Mouse (Mus musculus) intestine, embryonic 15.5 days (tissue): ENCODE measurements around the gene Naaladl1. TPM values are rescaled to one million over a fixed set of nuclear protein-coding genes. Genes with fewer than 3 reads are reported as not detected.
A peak's percentile ranks its signal among the peaks of the same experiment; 100 is the strongest.
"Not testable (repeated sequence)": the region's sequence is repeated elsewhere in the genome, so short reads cannot be mapped to it uniquely, and the experiment has no call there.

Experiments
- ATAC-seq: fragments of 200-750 bp; cut with Nextera tagmentation; 2 replicates; pipeline ENCODE4 v1.8.0; 2017; ENCODE audit warnings: moderate TSS enrichment, moderate library complexity
- H3K27ac ChIP-seq: fragments of 300-500 bp; sonication (generic); 2 replicates; pipeline ENCODE4 v1.5.1; 2015; ENCODE audit warnings: mild to moderate bottlenecking, inconsistent platforms
- H3K27me3 ChIP-seq: fragments of 300-500 bp; sonication (generic); replicated peaks from 2 replicates; pipeline ENCODE4 v1.6.1; 2015; ENCODE audit warnings: inconsistent platforms
- H3K36me3 ChIP-seq: fragments of 300-500 bp; sonication (generic); 2 replicates; pipeline ENCODE4 v1.6.1; 2015; ENCODE audit warnings: inconsistent platforms
- H3K4me1 ChIP-seq: fragments of 300-500 bp; sonication (generic); replicated peaks from 2 replicates; pipeline ENCODE4 v1.6.1; 2015; ENCODE audit warnings: inconsistent platforms
- H3K4me2 ChIP-seq: fragments of 300-500 bp; sonication (generic); replicated peaks from 2 replicates; pipeline ENCODE4 v1.6.1; 2015; ENCODE audit warnings: mild to moderate bottlenecking, inconsistent platforms
- H3K4me3 ChIP-seq: fragments of 300-500 bp; sonication (generic); replicated peaks from 2 replicates; pipeline ENCODE4 v1.5.1; 2015; ENCODE audit warnings: inconsistent platforms
- H3K9ac ChIP-seq: fragments of 300-500 bp; sonication (generic); 2 replicates; pipeline ENCODE4 v1.6.1; 2015; ENCODE audit warnings: inconsistent platforms
- H3K9me3 ChIP-seq: fragments of 300-500 bp; sonication (generic); 2 replicates; pipeline ENCODE4 v1.6.1; 2016; ENCODE audit warnings: inconsistent platforms
- WGBS: fragments of 180-500 bp; shearing (Covaris S2); methylation state at CpG from one replicate; pipeline ENCODE4 v1.1.7; 2015; 5-methylcytosine and 5-hydroxymethylcytosine counted together
- polyA plus RNA-seq: library from polyadenylated mRNA; unstranded; fragments of >200 nt; fragmentation: Nextera tagmentation; extraction: Ambion mirVana; gene quantifications from 2 replicates; pipeline ENCODE4 v1.2.1, GENCODE M21; 2015

Gene Naaladl1
- polyA plus RNA-seq, 1 experiment from 2014 or later: 28.9 TPM

DNA sequence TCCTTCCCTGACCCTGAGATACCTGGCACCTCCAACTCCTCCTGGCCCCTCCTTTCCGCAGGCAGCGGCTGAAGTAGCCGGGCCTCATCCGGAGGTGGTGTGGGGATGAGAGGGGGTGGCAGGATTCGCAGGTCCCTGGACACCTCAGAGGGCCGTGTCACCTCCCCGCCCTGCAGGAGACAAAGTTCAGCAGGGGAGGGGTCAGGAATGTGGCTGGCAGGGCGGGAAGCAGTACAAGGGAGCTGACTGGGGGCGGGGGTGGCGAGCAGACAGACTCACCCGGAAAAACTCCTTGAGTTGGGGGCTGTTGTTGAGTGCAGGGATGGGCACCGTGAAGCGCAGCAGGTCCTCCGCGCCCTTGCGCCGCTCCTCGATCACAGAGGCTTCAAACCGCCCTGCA is 16.2 kb downstream of the Naaladl1 start:
- H3K4me2 ChIP-seq: peak overlapping the region; percentile 49
- H3K4me1 ChIP-seq: peaks cover 32% of the 10 kb centered on the region
- H3K9me3 ChIP-seq: no peaks in the 10 kb centered on the region
- peak overlapping the region; percentile 41 for H3K27ac ChIP-seq
- peak overlapping the region; percentile 30; the same call in 1 of the 2 replicates for H3K9ac ChIP-seq
- 29% methylated on average over 19 of the region's 19 CpGs for WGBS
- peak overlapping the region; percentile 10; the same call in 1 of the 2 replicates for H3K4me3 ChIP-seq
- 0 out of 2 replicates have a peak, but pooled peaks cover 3% of the 10 kb centered on the region for H3K36me3 ChIP-seq
- peak; percentile 26 for ATAC-seq
- no peaks in the 10 kb centered on the region for H3K27me3 ChIP-seq

DNA sequence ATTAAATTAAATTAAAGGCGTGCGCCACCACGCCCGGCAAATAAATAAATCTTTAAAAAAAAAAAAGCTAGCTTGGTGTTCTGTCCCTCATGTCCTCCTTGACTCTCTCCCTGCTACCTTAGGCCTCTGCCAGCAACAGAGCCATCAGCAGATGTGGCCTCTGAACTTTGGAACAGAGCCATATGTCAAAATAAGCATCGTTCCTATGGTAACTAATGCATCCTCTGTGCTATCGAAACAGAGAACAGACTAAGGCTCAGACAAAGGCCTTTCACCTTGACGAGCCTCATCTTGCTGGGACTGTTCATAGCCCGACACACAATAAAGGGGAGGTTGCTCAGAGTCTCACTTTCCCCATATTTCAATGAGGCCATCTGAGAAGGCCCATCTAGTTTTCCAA is 17.7 kb downstream of the Naaladl1 start:
- Histone ChIP-seq H3K36me3 (0 out of 2 replicates have a peak, but pooled peaks cover 3% of the 10 kb centered on the region), H3K9ac (no peak overlapping the region), H3K4me2 (no peak overlapping the region), H3K27ac (no peak overlapping the region), H3K9me3 (no peaks in the 10 kb centered on the region), H3K4me1 (peaks cover 22% of the 10 kb centered on the region), H3K27me3 (no peaks in the 10 kb centered on the region), H3K4me3 (no peak overlapping the region)
- ATAC-seq: no peak
- 59% methylated on average over 8 of the region's 8 CpGs for WGBS

DNA sequence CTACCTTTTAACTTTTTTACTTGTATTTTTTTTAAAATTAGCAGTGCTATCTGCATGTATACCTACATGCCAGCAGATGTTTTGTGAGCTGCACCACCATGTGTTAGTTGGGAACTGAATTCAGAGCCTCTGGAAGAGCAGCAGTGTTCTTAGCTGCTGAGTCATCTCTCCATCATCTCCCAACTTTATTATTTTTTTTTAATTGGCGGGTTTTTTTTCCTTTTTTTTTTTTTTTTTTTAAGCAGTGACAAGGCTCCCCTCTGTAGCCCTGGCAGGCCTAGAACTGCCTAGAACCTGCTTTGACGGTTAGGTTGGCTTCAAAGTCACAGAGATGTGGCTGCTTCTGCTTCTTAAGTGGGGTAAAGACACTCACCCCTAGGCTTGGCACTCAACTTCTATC is 19.3 kb downstream of the Naaladl1 start:
- no peak for ATAC-seq
- H3K4me1 ChIP-seq: peaks cover 18% of the 10 kb centered on the region

DNA sequence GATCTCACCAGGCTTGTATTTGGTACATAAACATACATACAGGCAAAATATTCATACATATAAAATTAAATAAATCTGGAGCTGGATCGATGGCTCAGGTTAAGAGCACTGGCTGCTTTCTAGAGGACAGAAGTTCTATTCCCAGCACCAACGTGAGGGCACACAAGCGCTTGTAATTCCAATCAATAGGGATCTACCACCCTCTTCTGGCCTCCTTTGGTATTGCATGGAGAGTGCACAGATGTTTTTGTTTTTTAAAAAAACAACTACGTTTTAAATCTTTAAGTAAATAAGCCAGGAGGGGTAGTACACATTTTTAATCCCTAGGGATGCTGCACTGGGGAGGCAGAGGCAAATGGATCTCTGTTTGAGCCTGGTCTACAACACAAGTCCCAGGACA is 20.7 kb downstream of the Naaladl1 start:
- Histone ChIP-seq H3K36me3 (no peaks in the 10 kb centered on the region), H3K9me3 (no peaks in the 10 kb centered on the region), H3K4me2 (no peak overlapping the region), H3K27ac (no peak overlapping the region), H3K4me3 (no peak overlapping the region), H3K27me3 (no peaks in the 10 kb centered on the region), H3K4me1 (peaks cover 10% of the 10 kb centered on the region; the same call in 1 of the 2 replicates), H3K9ac (no peak overlapping the region)
- ATAC-seq: no peak
- WGBS: 30% methylated on average over 4 of the region's 4 CpGs

More for the DNA sequence above, 19.3 kb downstream of the Naaladl1 start:
- Histone ChIP-seq H3K4me2 (no peak overlapping the region), H3K9ac (no peak overlapping the region), H3K36me3 (0 out of 2 replicates have a peak, but pooled peaks cover 3% of the 10 kb centered on the region), H3K4me3 (no peak overlapping the region), H3K27ac (no peak overlapping the region), H3K9me3 (no peaks in the 10 kb centered on the region), H3K27me3 (no peaks in the 10 kb centered on the region)
- WGBS: 73% methylated on average over 2 of the region's 2 CpGs

DNA sequence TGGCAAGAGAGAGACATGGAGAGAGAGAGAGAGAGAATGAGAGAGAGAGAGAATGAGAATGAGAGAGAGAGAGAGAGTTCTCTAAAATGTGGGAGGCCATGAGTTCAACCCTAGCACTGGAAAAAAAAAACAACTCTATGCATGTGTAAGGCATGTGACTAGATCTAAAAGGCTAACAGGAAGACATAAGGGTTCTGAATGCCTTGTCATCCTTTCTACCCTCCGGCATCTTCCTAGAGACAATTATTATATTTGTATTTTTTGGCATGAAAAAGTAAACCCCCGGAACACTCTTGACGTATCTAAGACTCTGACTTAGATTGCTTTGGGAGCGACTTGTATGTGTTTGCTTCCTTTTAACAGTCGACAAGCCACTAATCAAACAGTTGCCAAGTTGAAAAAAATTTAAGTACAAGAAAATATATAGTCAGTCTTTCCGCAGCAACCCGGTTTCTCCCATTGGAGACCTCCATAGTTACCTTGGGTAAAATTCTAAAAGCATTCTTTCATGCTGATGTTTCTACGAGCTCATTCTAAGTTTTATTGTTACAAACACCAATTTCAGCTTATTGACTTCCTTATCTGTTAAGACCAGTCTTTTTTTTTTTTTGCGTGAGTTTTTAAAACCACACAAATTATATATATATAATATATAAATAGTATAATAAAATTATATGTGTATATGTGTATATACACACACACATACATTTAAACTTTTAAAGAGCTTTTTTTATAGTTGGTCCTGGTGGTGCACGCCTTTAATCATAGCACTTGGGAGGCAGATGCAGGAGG is 21.4 kb downstream of the Naaladl1 start:
- H3K9ac ChIP-seq: 0 out of 2 replicates have a peak overlapping the region, but pooled peaks have one; percentile 68
- 65% methylated on average over 10 of the region's 10 CpGs for WGBS
- ATAC-seq: no peak
- peaks cover 4% of the 10 kb centered on the region; the same call in 1 of the 2 replicates for H3K4me1 ChIP-seq
- H3K27me3 ChIP-seq: no peaks in the 10 kb centered on the region
- peak overlapping the region; percentile 93; the same call in 1 of the 2 replicates for H3K27ac ChIP-seq
- H3K4me2 ChIP-seq: peak overlapping the region; percentile 72
- no peaks in the 10 kb centered on the region for H3K36me3 ChIP-seq
- H3K4me3 ChIP-seq: peak overlapping the region; percentile 53
- H3K9me3 ChIP-seq: no peaks in the 10 kb centered on the region

DNA sequence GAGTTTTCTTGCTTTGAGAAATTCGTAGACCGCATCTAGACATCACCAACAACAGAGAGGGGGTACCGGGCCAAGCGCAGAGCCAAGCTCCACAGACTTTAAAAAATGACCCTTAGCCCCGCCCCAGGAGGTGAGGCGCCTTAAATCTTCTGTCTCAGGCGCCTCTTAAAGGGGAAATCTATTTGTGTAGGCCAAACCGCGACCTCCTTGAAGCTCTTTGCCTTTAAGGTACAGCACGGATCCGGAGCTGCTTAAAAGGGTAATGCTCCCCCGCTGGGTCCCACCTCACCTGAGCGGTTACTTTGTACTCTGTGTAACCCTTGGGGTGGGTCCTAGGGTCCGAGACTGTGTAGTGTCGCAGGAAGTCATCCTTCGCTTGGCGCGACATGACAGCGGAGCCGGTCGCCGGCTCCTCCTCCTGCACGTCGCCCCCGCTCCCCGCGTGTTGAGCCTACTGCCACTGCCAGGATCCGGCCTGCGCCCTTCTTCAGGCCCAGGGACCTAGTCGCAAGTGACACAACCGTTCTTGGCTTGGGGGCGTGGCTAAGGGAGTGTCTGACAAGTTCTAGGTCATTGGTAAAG is 22.3 kb downstream of the Naaladl1 start, which contains the start of gene Snx15:
Snx15 (minus strand) TSS at position 545 of the 582 bp plus-strand sequence.
- WGBS: under 1% methylated on average over 32 of the region's 32 CpGs
- no peaks in the 10 kb centered on the region for H3K27me3 ChIP-seq
- peak within 1 kb of the TSS; percentile 72 for H3K4me2 ChIP-seq
- no peaks in the 10 kb centered on the region for H3K36me3 ChIP-seq
- H3K27ac ChIP-seq: peak within 1 kb of the TSS; percentile 93
- peak within 1 kb of the TSS; percentile 53 for H3K4me3 ChIP-seq
- ATAC-seq: peak; percentile 96
- H3K9me3 ChIP-seq: no peaks in the 10 kb centered on the region
- H3K9ac ChIP-seq: peak within 1 kb of the TSS; percentile 68
- H3K4me1 ChIP-seq: 0 out of 2 replicates have a peak, but pooled peaks cover 4% of the 10 kb centered on the region

DNA sequence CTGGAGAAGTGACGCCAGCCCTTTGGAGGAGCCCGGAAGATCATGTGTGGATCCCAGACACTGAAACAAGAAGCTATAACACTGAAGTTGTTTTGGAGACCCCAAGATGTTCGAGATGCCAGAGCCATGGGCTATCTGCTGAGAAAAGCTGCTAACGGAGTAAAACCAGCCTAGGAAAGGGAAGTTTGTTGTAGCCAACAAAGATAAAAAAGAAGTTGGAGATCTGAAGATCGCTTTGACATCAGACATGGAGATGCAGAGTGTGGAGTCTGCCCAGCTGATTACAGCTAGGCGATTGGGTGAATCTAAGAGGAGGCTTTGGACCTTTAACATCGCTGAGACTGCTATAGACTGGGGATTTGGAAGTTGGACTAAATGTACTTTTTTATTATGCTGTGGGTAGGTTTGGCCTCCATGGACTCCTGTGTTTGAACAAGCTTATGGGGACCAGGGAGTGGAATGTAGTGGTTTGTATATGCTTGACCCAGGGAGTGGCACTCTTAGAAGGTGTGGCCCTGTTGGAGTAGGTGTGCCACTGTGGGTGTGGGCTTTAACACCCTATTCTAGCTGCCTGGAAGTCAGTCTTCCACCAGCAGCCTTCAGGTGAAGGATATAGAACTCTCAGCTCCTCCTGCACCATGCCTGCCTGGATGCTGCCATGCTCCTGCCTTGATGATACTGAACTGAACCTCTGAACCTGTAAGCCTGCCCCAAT is 25.0 kb downstream of the Naaladl1 start:
- not testable (repeated sequence) for H3K4me1 ChIP-seq, H3K36me3 ChIP-seq, H3K27ac ChIP-seq, H3K4me2 ChIP-seq, H3K27me3 ChIP-seq, H3K4me3 ChIP-seq, H3K9ac ChIP-seq, ATAC-seq, H3K9me3 ChIP-seq
- WGBS: 74% methylated on average over 7 of the region's 7 CpGs

DNA sequence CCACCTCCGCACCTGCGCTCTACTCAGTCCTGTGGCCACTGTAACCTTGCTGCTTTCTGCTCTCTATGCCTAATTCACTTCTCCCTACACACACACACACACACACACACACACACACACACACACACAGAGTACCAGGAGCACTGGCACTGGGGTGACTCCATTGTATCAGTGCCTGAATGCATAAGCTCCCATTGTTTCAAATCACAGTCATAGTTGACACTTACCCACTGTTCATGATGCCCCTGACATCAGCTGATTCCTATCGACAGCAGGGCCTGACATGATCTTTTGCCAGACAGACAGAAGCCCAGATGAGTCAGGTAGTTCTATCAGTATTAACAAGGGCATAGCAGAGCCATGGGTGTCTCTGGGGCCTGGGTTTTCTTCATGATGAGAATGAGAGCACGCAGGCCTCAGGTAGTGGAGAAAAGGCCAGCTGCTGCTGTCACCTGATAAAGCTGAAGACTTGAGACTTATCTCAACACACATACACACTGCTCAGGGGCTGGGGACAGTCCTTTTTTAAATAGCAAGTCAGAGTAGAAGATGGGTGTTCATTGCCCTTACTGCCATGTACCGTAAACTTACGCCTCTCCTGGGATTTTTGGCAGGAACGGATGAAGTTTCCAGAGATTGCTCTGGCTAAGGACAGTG is 26.7 kb downstream of the Naaladl1 start:
- no peak overlapping the region for H3K4me3 ChIP-seq
- H3K4me1 ChIP-seq: no peaks in the 10 kb centered on the region
- no peak overlapping the region for H3K27ac ChIP-seq
- no peaks in the 10 kb centered on the region for H3K27me3 ChIP-seq
- no peaks in the 10 kb centered on the region for H3K9me3 ChIP-seq
- no peak for ATAC-seq
- H3K9ac ChIP-seq: no peak overlapping the region
- 86% methylated on average over 7 of the region's 7 CpGs for WGBS
- no peaks in the 10 kb centered on the region for H3K36me3 ChIP-seq
- H3K4me2 ChIP-seq: no peak overlapping the region

DNA sequence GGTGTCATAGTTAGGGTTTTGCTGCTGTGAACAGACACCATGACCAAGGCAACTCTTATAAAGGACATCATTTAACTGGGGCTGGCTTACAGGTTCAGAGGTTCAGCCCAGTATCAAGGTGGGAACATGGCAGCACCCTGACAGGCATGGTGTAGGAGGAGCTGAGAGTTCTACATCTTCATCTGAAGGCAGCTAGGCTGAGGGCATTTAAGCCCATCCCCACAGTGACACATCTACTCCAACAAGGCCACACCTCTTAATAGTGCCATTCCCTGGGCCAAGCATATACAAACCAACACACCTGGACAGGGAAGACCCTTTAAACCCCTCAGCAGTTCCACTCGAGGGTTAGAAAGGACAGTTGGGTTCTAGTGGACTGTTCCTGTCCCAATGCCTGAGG is 27.6 kb downstream of the Naaladl1 start:
- H3K4me3 ChIP-seq: not testable (repeated sequence)
- WGBS: 50% methylated on average over 1 of the region's 1 CpGs

DNA sequence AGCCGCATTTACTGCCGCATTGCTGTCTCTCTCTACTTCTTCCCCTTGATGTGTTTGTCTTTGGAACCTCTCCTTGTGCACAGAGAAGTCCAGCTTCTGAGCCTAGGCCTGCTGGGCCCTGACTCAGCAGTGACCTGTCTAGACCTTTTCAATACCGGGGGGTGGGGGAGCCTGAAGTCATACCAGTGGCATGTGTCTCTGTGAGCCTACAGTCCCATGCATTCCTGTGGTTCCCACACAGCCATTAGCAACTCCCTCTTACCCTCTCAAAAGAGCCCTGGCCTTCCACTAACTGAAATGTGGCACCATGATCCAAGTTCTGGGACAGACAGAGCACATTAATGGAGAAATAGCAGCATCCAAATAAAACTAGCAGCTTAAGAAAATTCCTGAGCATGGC is 30.8 kb downstream of the Naaladl1 start:
- no peak overlapping the region for H3K27ac ChIP-seq
- WGBS: 87% methylated on average over 3 of the region's 3 CpGs
- no peak overlapping the region for H3K4me3 ChIP-seq
- H3K9ac ChIP-seq: no peak overlapping the region
- H3K4me2 ChIP-seq: no peak overlapping the region
- no peaks in the 10 kb centered on the region for H3K27me3 ChIP-seq
- no peak for ATAC-seq
- no peaks in the 10 kb centered on the region for H3K36me3 ChIP-seq
- H3K4me1 ChIP-seq: peaks cover 6% of the 10 kb centered on the region; the same call in 1 of the 2 replicates
- H3K9me3 ChIP-seq: no peaks in the 10 kb centered on the region

More for the DNA sequence above, 27.6 kb downstream of the Naaladl1 start:
- not testable (repeated sequence) for H3K27me3 ChIP-seq, H3K4me2 ChIP-seq, H3K27ac ChIP-seq, H3K9ac ChIP-seq, H3K9me3 ChIP-seq, ATAC-seq, H3K36me3 ChIP-seq, H3K4me1 ChIP-seq

DNA sequence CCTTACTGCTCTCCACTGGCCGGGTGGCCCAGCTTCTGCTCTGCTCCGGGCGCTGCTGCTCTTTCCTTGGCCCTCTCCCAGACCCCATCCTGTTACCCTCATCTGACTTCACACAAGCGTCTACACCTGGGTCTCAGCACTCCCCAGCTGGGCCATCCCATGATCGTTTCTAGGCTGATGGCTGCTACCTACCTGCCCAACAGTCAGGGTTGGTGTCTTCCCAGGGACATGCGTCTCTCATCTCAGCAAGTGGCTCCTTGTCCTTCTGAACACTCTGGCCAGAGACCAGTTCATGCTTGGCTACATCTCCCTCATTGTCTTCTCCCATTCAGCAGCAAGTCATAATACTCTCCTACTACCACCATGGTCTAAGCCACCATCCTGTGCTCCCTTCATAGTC is 34.1 kb downstream of the Naaladl1 start:
- Histone ChIP-seq H3K4me3 (peak overlapping the region; percentile 70), H3K27ac (no peak overlapping the region), H3K4me2 (peak overlapping the region; percentile 85), H3K36me3 (no peaks in the 10 kb centered on the region), H3K9ac (no peak overlapping the region), H3K9me3 (no peaks in the 10 kb centered on the region), H3K27me3 (no peaks in the 10 kb centered on the region), H3K4me1 (peaks cover 11% of the 10 kb centered on the region; the same call in 1 of the 2 replicates)
- ATAC-seq: no peak
- WGBS: 93% methylated on average over 6 of the region's 6 CpGs

DNA sequence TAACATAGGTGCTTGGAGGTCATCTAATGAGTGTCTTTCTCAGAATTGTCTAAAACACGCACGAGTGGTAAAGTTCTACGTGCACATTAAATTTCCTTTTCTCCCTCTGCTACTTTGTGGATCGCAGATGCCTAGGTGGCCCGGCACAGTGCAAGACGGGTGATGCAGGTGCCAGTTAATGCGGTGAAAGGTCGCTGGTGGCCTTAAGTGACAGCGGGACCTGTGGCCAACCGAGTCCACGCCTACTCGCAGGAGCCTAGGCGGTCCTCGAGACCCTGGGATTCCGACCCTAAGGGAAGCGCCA is 34.7 kb downstream of the Naaladl1 start:
- H3K27me3 ChIP-seq: no peaks in the 10 kb centered on the region
- peak overlapping the region; percentile 80 for H3K9ac ChIP-seq
- H3K4me3 ChIP-seq: peak overlapping the region; percentile 70
- H3K27ac ChIP-seq: peak overlapping the region; percentile 93
- H3K9me3 ChIP-seq: no peaks in the 10 kb centered on the region
- no peaks in the 10 kb centered on the region for H3K36me3 ChIP-seq
- peak overlapping the region; percentile 85 for H3K4me2 ChIP-seq
- whole genome bisulfite sequencing: 4% methylated on average over 16 of the region's 16 CpGs
- ATAC-seq: no peak
- H3K4me1 ChIP-seq: peaks cover 11% of the 10 kb centered on the region; the same call in 1 of the 2 replicates
